Mouse (Mus musculus): ENCODE results near the gene Amigo2.

Gene Amigo2

GRCm38 (mm10) chr15:97246911-97247790 is at the start of gene Amigo2, which contains the start of gene Pced1b:
TSS of gene Amigo2 (minus strand) at chr15:97247287.
TSS of gene Pced1b (plus strand) at chr15:97247107.
- DNase-seq (ENCODE audit: low spot score in 2 of 2), result peak in 1 of 2 experiments; percentile 48

DNA sequence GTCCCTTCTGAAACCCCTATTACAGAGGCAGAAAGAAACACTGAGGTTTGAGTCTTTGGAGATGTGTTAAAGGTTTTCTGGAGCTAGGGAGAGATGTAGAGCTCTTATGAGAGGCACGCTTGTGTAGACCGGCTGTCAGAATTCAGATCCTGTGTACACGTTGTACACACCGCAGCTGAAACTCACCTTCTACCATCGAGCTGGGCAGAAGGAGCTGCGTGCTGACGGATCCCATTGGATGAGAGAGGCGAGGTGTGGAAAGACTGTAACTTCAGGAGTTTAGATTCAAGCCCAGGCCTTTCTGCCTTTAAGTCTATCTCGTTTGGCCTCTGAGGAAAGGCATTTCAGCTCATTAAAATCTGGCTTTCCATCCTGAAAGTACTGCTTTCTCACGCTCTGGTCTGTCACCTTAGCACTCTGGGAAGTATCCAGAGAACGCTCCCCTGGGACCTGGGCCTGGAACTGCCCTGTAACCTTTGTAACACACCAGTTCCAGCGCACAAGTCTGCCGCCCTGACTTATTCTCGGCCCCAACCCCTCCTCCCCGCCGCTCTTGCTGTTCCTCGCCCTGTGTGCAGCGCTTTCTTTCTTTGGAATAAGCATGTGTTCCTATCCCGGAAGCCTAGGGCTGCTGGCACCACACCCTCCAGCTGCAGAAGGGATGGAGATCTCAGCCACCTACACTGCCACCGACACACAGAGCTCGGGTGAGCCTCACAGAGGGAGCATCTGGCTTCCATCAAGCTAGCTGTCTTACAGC is 44.4 kb upstream of the Amigo2 start:
- no peak for DNase-seq (ENCODE audit: low spot score in 2 of 2)

- no peak for DNase-seq (ENCODE audit: low spot score in 2 of 2)
Observed at GRCm38 (mm10) chr15:97290351-97290750, 43.3 kb upstream of the Amigo2 start.

DNA sequence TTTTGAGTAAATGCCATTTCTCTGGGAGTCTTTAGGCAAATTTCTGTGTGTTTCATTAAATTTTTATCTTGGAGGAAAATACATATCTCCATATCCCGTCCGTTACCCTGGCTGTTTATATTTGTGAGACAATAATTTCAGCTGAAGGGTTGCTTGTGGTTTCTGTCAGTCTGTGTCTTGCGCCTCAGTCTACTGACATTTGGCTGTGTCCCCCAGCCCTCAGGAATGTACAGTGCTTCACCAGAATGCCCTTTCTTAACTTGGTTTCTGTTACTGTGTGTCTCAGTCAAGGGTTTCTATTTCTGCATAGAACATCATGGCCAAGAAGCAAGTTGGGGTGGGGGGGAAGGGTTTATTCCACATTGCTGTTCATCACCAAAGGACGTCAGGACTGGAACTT is 42.1 kb upstream of the Amigo2 start:
- DNase-seq (ENCODE audit: low spot score in 2 of 2), result no peak

GRCm38 (mm10) chr15:97288690-97289089 is 41.6 kb upstream of the Amigo2 start:
- no peak for DNase-seq (ENCODE audit: low spot score in 2 of 2)

DNA sequence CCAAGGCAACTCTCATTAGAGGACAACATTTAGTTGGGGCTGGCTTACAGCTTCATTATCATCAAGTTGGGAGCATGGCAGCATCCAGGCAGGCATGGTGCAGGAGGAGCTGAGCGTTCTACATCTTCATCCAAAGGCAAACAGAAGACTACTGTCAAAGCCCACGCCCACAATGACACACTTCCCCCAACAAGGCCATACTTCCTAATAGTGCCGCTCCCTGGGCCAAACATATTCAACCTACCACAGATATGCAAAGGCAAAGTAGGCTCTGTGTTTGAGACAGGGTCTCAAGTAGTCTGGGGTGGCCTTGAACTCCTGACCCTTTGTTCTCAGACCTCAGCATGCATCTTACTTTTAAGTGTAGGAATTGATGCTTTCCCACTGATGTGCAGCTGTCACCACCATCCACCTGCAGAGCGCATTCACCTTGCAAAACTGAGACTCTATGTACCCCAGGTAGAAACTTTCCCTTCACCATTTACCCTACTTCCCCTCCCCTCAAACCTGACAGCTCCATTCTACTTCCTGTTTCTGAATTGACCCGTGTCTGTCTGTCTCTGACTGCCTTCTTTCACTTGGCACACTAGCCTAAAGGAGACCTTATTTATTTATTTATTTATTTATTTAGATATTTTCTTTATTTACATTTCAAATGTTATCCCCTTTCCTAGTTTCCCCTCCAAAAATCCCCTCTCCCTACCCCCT is 40.5 kb upstream of the Amigo2 start:
- no peak for DNase-seq (ENCODE audit: low spot score in 2 of 2)

DNA sequence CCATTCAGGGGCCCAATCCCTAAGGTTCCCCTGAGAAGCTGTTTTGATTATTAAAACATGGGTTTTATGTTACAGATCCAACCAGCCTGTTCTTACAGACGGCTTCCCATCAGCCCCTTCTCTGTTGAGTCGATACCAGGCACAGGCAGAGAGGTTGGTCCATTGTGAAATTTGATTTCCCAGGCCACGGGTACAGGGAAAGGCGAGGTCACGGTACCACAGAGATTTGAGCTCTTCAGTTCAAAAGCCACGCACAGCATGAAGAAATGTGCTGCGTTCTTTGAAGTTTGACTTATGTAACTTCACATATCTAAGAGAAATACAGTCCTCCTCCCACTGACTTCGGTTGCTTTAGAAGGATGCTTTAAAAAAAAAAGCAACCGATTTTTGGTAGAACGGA is 39.6 kb upstream of the Amigo2 start:
- no peak for DNase-seq (ENCODE audit: low spot score in 2 of 2)

GRCm38 (mm10) chr15:97285665-97286212 is 38.7 kb upstream of the Amigo2 start:
- no peak for DNase-seq (ENCODE audit: low spot score in 2 of 2)

GRCm38 (mm10) chr15:97284201-97284600 is 37.1 kb upstream of the Amigo2 start:
- DNase-seq (ENCODE audit: low spot score in 2 of 2), result no peak

GRCm38 (mm10) chr15:97282572-97282881 is 35.4 kb upstream of the Amigo2 start:
- DNase-seq (ENCODE audit: low spot score in 2 of 2), result no peak

GRCm38 (mm10) chr15:97281712-97282571 is 34.9 kb upstream of the Amigo2 start:
- DNase-seq (ENCODE audit: low spot score in 2 of 2), result no peak

DNA sequence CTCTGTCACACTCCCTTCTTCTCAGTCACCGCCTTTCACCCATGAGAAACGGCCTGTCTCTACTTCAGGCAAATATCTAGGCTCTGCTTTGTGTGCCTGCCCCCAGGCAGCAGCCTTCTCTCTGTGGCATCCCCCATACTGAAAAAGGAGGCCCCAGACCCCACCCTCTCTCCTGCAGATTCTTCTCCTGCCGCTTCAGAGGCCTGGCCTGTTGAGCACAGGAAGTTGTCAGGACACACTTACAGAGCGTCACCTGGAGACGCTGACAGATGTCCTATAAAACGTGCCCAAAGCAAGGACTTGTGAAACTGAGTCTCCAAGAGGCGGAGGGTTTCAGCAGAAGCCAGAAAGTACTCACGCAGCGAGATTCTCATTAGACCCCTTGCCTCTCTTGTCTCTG is 33.7 kb upstream of the Amigo2 start:
- no peak for DNase-seq (ENCODE audit: low spot score in 2 of 2)

GRCm38 (mm10) chr15:97280131-97280530 is 33.0 kb upstream of the Amigo2 start:
- DNase-seq (ENCODE audit: low spot score in 2 of 2), result no peak

GRCm38 (mm10) chr15:97278340-97278948 is 31.4 kb upstream of the Amigo2 start:
- no peak for DNase-seq (ENCODE audit: low spot score in 2 of 2)

DNA sequence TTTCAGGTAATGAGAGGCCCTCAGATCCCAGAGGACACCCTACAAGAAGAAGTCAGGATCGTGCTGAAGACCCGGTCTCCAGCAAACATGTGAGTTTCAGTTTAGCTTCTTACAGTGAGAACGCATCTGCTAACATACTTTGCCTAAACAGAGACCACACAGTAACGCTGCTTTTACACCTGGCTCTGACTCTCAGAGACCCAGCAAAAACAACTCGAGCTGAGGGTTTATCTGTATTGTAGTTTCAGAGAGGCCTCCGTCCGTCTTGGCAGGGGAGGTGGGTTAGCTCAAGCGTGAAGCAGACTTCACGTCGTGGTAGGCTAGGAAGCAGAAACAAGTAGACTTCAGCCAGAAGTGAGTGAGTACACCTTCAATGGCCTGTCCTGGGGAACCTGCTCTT is 30.2 kb upstream of the Amigo2 start:
- DNase-seq (ENCODE audit: low spot score in 2 of 2), result no peak

DNA sequence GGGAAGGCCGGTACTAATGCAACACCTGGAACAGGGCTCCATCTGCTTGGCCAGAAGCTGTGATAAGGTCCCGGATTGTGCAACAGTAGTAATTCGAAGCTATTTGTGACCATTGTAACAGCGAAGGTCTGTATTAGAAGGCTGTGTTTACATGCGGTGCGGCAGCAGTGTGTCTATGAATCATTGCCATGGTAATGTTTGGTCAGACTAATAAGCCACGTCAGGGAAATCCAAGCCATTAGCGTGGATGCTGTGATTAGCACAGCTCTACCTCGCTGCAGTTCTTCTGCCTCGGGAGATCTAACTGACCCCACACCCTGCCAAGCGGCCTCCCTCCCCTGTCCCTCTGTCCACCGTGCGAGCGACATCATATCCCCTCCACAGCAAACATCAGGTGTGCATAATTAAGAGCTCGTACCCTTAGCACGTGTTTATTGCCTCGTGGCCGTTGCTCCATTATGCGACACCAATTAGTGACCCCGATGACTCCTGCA is 29.6 kb upstream of the Amigo2 start:
- DNase-seq (ENCODE audit: low spot score in 2 of 2), result no peak

- no peak for DNase-seq (ENCODE audit: low spot score in 2 of 2)
Observed at GRCm38 (mm10) chr15:97275626-97276395, 28.7 kb upstream of the Amigo2 start.

GRCm38 (mm10) chr15:97272831-97273230 is 25.7 kb upstream of the Amigo2 start:
- no peak for DNase-seq (ENCODE audit: low spot score in 2 of 2)

DNA sequence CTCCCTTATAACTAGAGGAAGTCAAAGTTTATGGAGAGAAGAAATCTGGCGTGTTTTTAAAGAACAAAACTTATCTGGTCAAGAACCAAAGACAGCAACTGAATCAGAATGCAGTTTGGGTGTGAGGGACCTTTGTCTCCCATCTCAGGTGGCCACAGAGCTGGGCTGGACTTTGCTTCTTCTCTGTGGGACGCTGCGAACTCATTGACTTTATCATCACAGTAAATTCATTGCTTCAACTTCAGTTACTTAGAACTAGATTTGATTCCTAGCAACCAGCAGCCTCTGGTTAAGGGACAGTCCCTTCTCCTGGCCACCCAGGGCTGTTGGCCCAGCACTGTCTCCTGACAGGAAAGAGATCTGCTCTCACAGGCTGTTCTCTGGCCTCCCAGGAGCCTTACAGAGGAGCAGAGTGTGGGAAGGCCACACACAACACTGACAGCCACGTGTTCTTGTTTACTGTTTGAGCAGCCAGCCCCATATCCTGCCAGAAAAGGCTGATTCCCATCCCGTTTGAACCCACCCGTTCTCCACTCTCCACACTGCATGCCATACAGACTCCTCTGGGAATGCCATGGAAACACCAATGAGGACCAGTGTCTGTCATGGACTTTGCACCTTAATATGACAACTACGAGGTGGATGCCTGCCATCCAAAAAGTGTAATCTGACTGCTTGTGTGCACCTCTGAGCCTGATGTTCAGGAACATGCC is 25.1 kb upstream of the Amigo2 start:
- DNase-seq (ENCODE audit: low spot score in 2 of 2), result no peak
